Mouse (Mus musculus) C2C12 (cell line): Measurements from ENCODE around the gene Cep295.

ENCODE experiments used
- CTCF ChIP-seq: IDR thresholded peaks from one replicate; pipeline ENCODE4 v1.5.1; 2011; ENCODE audit not compliant: control insufficient read depth, insufficient read depth, insufficient read length
- MAX ChIP-seq: IDR thresholded peaks from one replicate; pipeline ENCODE4 v1.6.1; 2011; ENCODE audit warnings: mild to moderate bottlenecking, control low read depth

GRCm38 (mm10) chr9:15273981-15274380 is 83.6 kb downstream of the Cep295 start:
- no peak for TF ChIP-seq CTCF
- TF ChIP-seq MAX = no peak
